Mouse (Mus musculus) megakaryocyte-erythroid progenitor cell, adult 5-6 weeks (primary cell): ENCODE measurements at regions not wholly inside any gene's neighbourhood (a gene's known extent, or its start where the extent isn't known, plus 50 kb on each side); places are given as distances from the start of the nearest gene placed in this dataset.

Experiments
- ATAC-seq: replicated peaks from 2 replicates; pipeline ENCODE4 v1.8.0; 2016; ENCODE audit warnings: mild to moderate bottlenecking, inconsistent platforms; ENCODE audit not compliant: severe bottlenecking, poor library complexity, low FRiP score, low TSS enrichment

- ATAC-seq, result no peak
Measured at GRCm38 (mm10) chr10:126267321-126267998, 301.5 kb downstream of the Lrig3 start.

GRCm38 (mm10) chr10:126257171-126257570 is 291.2 kb downstream of the Lrig3 start:
- ATAC-seq, result no peak

- ATAC-seq, result no peak
Measured at GRCm38 (mm10) chr10:126254198-126254597, 288.2 kb downstream of the Lrig3 start.

GRCm38 (mm10) chr10:126249176-126249575 is 283.2 kb downstream of the Lrig3 start:
- ATAC-seq, result no peak

GRCm38 (mm10) chr10:126243051-126243450 is 277.1 kb downstream of the Lrig3 start:
- no peak for ATAC-seq

- ATAC-seq, result no peak
Measured at GRCm38 (mm10) chr10:126239536-126239935, 273.6 kb downstream of the Lrig3 start.
